Mouse (Mus musculus) mature B cell (primary cell): Measurements from ENCODE around the gene Ankrd13c.

ENCODE experiments used
- in situ Hi-C: fragments of 300-500 bp; cut with MboI; formaldehyde crosslinking; loops from 2 replicates; pipeline ENCODE4 v1.14.3; 2019

Gene Ankrd13c

GRCm38 (mm10) chr3:157947383-157948280 is 593 bp downstream of the Ankrd13c start:
- in situ Hi-C loops: loop anchor here (25.0 kb wide), 1 partner anchor 410 kb away; the partner anchor contains the start of gene Zranb2

GRCm38 (mm10) chr3:157952716-157953115 is 5.7 kb downstream of the Ankrd13c start:
- in situ Hi-C loops: loop anchor here (10.0 kb wide), 1 partner anchor 72 kb away; no protein-coding TSS in a partner anchor

- in situ Hi-C loops: loop anchor here (10.0 kb wide), 1 partner anchor 69 kb away; no protein-coding TSS in a partner anchor
Measured at GRCm38 (mm10) chr3:157955466-157955865, 8.4 kb downstream of the Ankrd13c start.

- in situ Hi-C loops: loop anchor here (10.0 kb wide), 1 partner anchor 69 kb away; no protein-coding TSS in a partner anchor
Measured at GRCm38 (mm10) chr3:157956201-157956600, 9.2 kb downstream of the Ankrd13c start.

GRCm38 (mm10) chr3:157957320-157957719 is 10.3 kb downstream of the Ankrd13c start:
- in situ Hi-C loops: loop anchor here (10.0 kb wide), 1 partner anchor 67 kb away; no protein-coding TSS in a partner anchor

GRCm38 (mm10) chr3:157971151-157971550 is 24.1 kb downstream of the Ankrd13c start:
- in situ Hi-C loops: no loop called here

GRCm38 (mm10) chr3:157973236-157973635 is 26.2 kb downstream of the Ankrd13c start:
- in situ Hi-C loops: no loop called here

- in situ Hi-C loops: no loop called here
Measured at GRCm38 (mm10) chr3:157979619-157980018, 32.6 kb downstream of the Ankrd13c start.

- in situ Hi-C loops: no loop called here
Measured at GRCm38 (mm10) chr3:157993322-157993721, 46.3 kb downstream of the Ankrd13c start.

GRCm38 (mm10) chr3:157995726-157996125 is 48.7 kb downstream of the Ankrd13c start:
- in situ Hi-C loops: no loop called here

GRCm38 (mm10) chr3:157998742-157999369 is 51.8 kb downstream of the Ankrd13c start:
- in situ Hi-C loops: no loop called here

- in situ Hi-C loops: no loop called here
Measured at GRCm38 (mm10) chr3:158008647-158009046, 61.6 kb downstream of the Ankrd13c start.

- in situ Hi-C loops: no loop called here
Measured at GRCm38 (mm10) chr3:158009762-158010320, 62.8 kb downstream of the Ankrd13c start.

GRCm38 (mm10) chr3:158031371-158031925 is 84.4 kb downstream of the Ankrd13c start:
- in situ Hi-C loops: loop anchor here (25.0 kb wide), 1 partner anchor 494 kb away; the partner anchor contains the start of gene Zranb2

- in situ Hi-C loops: loop anchor here (25.0 kb wide), 1 partner anchor 495 kb away; the partner anchor contains the start of gene Zranb2
Measured at GRCm38 (mm10) chr3:158032106-158032505, 85.1 kb downstream of the Ankrd13c start.

- in situ Hi-C loops: loop anchor here (25.0 kb wide), 1 partner anchor 499 kb away; the partner anchor contains the start of gene Zranb2
Measured at GRCm38 (mm10) chr3:158035866-158036265, 88.8 kb downstream of the Ankrd13c start.

GRCm38 (mm10) chr3:158036329-158036988 is 89.4 kb downstream of the Ankrd13c start, which contains the start of the genes Srsf11 and Lrrc40:
Gene Srsf11, minus strand, starts transcription at chr3:158036639.
Gene Lrrc40, plus strand, starts transcription at chr3:158036662.
- in situ Hi-C loops: loop anchor here (25.0 kb wide), 1 partner anchor 499 kb away; the partner anchor contains the start of gene Zranb2

- in situ Hi-C loops: loop anchor here (25.0 kb wide), 1 partner anchor 501 kb away; the partner anchor contains the start of gene Zranb2
Measured at GRCm38 (mm10) chr3:158038106-158038505, 91.1 kb downstream of the Ankrd13c start.

GRCm38 (mm10) chr3:158040755-158041154 is 93.7 kb downstream of the Ankrd13c start:
- in situ Hi-C loops: loop anchor here (25.0 kb wide), 1 partner anchor 503 kb away; the partner anchor contains the start of gene Zranb2

- in situ Hi-C loops: loop anchor here (25.0 kb wide), 1 partner anchor 512 kb away; the partner anchor contains the start of gene Zranb2
Measured at GRCm38 (mm10) chr3:158049508-158049907, 102.5 kb downstream of the Ankrd13c start.
